Mouse (Mus musculus) ovary, postnatal 14 days (tissue): ENCODE measurements around the gene Cops8.

Experiments
- DNase-seq: peaks from one replicate; pipeline ENCODE4 v3.0.0; 2022; ENCODE audit warnings: low spot score

Cops8 gene

GRCm38 (mm10) chr1:90602759-90603560 lies at the start of gene Cops8:
Gene Cops8, plus strand, starts transcription at chr1:90602981.
- peak; percentile 96 for DNase-seq

GRCm38 (mm10) chr1:90557140-90557539 lies 45.6 kb upstream of the Cops8 start:
- no peak for DNase-seq

- no peak for DNase-seq
Observed at GRCm38 (mm10) chr1:90560942-90561726, 41.6 kb upstream of the Cops8 start.

GRCm38 (mm10) chr1:90563945-90564344 lies 38.8 kb upstream of the Cops8 start:
- DNase-seq = no peak

- peak; percentile 14 for DNase-seq
Observed at GRCm38 (mm10) chr1:90566664-90567440, 35.9 kb upstream of the Cops8 start.

- no peak for DNase-seq
Observed at GRCm38 (mm10) chr1:90573831-90574230, 28.9 kb upstream of the Cops8 start.

- DNase-seq = no peak
Observed at GRCm38 (mm10) chr1:90574845-90575244, 27.9 kb upstream of the Cops8 start.

- no peak for DNase-seq
Observed at GRCm38 (mm10) chr1:90577417-90577816, 25.4 kb upstream of the Cops8 start.

- no peak for DNase-seq
Observed at GRCm38 (mm10) chr1:90582635-90583034, 20.1 kb upstream of the Cops8 start.

GRCm38 (mm10) chr1:90588021-90588734 lies 14.6 kb upstream of the Cops8 start:
- DNase-seq = peak; percentile 79

GRCm38 (mm10) chr1:90590797-90591196 lies 12.0 kb upstream of the Cops8 start:
- peak; percentile 52 for DNase-seq

GRCm38 (mm10) chr1:90592784-90593183 lies 10.0 kb upstream of the Cops8 start:
- peak; percentile 82 for DNase-seq

GRCm38 (mm10) chr1:90599226-90599625 lies 3.6 kb upstream of the Cops8 start:
- DNase-seq = no peak

GRCm38 (mm10) chr1:90601096-90601495 lies 1.7 kb upstream of the Cops8 start:
- DNase-seq = no peak

- DNase-seq = no peak
Observed at GRCm38 (mm10) chr1:90603561-90603887, 743 bp downstream of the Cops8 start.

- DNase-seq = no peak
Observed at GRCm38 (mm10) chr1:90609363-90609762, 6.6 kb downstream of the Cops8 start.

GRCm38 (mm10) chr1:90617258-90617657 lies 14.5 kb downstream of the Cops8 start:
- DNase-seq = peak; percentile 42

GRCm38 (mm10) chr1:90633415-90634030 lies 30.7 kb downstream of the Cops8 start:
- DNase-seq = no peak

GRCm38 (mm10) chr1:90634205-90634745 lies 31.5 kb downstream of the Cops8 start:
- DNase-seq = no peak

- DNase-seq = no peak
Observed at GRCm38 (mm10) chr1:90638335-90638734, 35.6 kb downstream of the Cops8 start.

GRCm38 (mm10) chr1:90650781-90651437 lies 48.1 kb downstream of the Cops8 start:
- DNase-seq = peak; percentile 76
